Mouse (Mus musculus) left cerebral cortex, adult 9 months (tissue): ENCODE data around the gene Dpyd.

Source experiments
- DNase-seq, 2 experiments: peaks; one replicate each; pipeline ENCODE4 v3.0.0; 2022; ENCODE audit warnings: low spot score in 2 of 2

The Dpyd gene

DNA sequence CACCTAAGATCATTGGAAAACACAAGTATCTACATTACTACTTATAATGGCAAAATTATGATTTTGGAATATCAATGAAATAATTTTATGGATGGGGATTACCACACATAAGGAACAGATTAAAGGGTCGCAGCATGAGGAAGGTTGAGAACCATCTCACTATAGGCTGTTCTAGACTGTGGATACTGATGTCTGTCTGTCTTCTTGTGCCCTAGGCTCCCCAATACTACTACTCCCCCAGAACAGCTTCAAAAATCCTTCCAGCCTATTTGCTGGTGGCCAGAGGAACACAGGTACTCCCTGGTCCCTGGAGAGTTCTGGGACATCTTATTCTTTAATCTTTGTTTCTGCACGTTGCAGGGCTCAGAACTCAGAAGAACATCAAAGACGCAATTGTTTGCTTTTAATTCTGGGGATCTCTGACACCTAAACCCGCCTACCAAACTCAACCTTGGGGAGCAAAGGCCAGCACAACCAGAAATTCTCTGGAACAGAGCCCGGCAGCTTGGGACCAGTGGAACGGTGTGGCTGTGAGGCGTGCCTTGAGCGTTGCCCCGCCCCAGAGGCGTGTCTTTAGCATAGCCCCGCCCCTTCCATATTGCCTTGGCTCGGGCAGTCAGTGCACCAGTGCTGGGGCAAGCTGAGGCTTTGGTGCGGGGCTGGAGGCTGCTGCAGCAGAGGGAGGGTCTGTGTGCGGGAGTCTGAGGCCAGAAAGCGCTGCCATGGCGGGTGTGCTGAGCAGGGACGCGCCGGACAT is at the start of gene Dpyd:
Gene Dpyd, plus strand, starts transcription at position 576 of the 757 bp plus-strand sequence.
- DNase-seq, result peak in 1 of 2 experiments; percentile 71

DNA sequence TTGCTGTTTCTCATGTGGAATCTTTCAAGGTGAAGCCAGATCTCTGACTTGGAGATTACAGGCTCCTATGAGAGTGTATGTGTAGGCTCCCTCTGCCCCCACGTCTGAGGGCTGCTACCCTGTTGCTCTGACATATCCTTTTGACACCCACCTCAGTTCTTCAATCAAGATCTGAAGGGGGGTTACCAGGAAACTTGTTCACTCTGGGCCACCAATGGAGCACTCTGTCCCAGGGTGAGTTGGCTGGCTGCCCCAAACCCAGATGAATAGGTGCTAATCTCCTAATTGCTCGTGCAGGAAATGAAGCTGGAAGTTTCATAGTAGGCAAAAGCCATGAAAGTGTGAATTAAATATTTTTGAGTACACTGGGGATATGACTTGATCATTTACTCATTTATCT is 24.3 kb upstream of the Dpyd start:
- no peak for DNase-seq

DNA sequence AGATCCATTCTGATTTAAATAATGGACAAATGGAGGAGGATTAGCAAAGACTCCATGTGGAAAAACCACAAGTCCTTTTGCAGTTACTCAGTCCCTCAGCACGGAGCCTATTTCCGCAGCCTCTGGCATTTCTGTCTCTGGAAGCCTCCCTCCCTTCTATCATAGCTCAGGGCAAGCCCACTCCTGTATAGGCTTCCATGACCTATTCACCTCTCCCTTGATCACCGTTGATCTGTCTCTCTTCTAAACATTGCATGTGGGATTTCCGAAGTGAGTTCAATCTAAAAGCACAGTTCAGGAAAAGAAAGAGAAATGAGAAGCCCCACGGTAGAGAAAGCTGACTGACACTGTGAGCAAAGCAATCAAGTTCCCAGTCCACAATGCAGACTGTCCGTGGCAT is 20.2 kb upstream of the Dpyd start:
- no peak for DNase-seq

DNA sequence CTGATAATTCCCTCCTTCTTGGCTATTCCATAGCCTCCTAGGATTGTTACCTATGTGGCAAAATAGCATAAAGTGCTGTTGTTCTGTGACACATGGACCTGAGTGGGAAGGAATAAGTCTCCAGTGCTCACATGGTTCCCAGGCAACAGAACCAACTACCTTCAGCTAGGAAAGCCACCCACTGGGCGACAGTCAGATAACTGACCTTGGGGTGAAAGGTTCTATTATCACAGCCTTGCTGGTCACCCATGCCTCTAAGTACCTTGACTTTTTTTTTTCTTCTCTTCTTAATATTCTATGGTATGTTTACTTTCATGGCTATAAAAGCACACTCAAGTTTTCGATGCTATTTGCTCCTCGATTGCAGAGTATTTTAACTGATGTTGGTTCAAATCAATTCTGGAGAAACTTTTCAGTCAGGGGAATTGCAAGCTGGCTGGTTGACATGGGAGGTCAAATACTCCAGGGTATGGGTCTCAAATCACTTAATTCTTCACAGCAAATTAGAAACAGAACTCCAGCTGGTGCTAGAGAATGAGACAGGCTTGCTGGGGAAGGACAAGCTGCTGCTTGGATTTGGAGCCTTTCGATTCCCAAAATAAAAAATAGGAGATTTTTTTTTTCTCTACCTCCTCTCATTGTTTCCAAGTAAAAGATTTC is 14.2 kb upstream of the Dpyd start:
- no peak for DNase-seq

DNA sequence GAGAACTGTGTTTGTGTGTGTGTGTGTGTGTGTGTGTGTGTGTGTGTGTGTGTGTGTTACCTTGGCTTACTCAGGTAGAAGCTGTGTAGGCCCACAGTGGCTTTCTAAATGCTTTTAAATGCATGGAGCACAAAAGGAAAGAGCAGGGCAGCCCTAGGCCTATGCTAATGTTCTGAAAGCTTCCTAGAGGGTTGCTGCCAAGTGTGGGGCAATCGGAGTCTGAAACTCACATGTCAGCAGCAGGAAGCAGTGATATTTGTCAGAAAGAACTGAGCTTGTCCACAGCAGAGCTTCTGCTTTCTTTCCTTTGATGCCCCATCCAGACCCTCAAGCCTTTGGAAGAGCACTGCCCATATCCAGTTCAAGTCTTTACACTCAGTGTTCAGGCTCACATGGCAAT is 4.3 kb upstream of the Dpyd start:
- DNase-seq, result no peak

DNA sequence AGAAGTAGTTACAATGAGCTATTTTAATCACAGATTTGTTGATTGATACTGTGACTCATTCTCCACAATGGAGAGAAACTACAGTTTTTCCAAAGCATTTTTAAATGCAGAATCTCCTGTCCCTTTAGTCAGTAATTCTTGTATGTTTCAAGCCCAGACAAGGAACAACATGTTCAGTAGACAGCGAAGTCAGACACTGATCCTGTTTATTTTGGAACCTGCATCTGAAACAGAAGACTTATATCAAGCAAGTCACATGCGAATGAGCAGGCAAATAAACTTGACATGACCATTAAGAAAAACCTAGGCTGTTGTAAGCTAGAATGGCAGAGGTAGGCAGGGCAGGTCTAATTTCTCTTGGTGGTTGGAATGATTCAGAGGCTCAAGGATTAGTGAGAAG is 2.0 kb upstream of the Dpyd start:
- no peak for DNase-seq

DNA sequence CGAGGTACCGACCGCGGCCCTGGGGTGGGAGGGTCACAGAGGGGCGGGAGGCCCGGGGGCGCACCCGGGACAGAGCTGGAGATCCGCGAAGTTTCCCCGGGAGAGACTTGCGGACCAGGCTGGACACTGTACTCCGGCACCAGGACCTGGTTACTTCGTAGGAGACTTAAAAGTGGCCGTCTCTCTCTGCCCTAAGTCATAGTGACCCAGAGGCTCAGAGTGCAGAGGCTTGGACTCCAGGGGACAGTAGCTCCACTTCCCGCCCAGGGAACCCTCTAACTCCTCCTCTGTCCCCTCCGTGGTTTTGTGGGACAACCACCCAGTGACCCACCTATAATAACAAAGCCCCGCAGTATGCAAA is 362 bp downstream of the Dpyd start:
- no peak for DNase-seq

DNA sequence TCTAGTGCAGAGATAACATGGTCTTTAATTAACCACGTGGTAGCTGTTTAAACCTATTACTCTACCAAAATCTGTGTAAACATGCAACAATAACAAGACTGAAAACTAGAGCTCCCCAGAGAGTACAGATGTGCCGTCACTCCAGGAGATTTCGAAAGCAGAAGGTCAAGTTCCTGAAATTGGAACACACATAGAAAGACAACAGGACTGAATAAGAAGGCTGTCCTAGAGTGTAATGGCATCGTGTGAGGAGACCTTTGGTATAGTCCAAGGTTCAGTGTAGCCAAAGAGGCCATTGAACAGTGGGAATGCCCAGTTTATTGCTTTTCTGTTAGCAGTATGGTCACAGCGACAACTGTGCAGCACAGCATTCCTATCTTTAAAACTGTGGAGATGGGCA is 4.8 kb downstream of the Dpyd start:
- no peak for DNase-seq

DNA sequence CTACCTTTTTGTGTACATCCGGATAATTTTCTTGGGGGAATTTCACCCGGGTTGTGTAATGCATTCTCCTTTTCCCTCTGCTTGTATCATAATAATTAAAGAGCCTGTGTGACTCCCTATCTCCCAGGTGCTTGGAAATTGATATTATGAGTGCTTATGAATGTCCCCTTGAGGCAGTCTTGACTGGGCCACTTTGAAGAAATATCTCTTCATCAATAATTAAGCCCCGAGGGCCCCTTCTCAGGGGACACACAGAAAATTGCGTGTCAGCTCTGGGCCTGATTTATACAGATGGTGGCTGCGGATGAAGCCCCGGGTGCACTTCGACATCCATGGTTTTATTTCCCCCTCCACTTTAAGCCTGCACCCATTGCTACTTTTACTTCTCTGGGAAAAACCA is 8.3 kb downstream of the Dpyd start:
- DNase-seq, result no peak

DNA sequence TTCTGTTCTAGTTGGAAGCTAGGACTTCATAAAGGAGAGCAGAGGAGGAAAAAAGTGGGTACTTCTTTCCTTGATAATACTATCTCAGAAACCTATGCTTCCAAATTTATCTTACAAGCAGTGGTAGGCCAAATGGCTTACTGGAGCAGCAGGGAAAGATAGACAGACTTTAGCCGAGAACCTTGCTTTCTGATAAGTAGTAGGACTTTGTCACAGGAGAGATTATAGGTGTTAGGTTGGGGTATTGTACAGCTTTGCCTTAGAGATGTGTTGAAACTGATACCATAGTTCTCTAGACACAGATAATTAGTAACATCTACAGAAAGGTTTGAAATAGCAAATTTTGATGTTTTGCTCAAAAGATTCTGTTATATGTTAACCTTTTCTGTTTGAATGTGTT is 28.6 kb downstream of the Dpyd start:
- no peak for DNase-seq

DNA sequence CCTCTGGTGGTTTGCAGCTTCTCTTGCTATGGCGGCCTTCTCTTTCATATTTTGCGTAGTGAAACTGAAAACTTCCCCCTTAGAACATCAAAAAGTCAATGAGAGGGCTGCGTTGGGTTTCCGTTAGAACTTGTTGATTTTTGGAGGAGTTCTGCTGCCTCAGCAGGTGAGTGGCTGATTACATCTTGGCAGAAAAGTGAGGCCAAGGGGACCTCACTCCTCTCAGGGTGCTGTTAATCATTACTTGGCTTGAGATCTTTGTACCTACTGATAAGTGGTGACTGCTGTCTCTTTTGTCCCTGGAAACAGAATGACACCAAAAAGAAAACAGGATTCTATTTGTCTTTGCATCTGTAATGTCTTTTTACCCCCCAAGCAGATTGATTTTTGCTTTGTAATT is 32.9 kb downstream of the Dpyd start:
- no peak for DNase-seq

DNA sequence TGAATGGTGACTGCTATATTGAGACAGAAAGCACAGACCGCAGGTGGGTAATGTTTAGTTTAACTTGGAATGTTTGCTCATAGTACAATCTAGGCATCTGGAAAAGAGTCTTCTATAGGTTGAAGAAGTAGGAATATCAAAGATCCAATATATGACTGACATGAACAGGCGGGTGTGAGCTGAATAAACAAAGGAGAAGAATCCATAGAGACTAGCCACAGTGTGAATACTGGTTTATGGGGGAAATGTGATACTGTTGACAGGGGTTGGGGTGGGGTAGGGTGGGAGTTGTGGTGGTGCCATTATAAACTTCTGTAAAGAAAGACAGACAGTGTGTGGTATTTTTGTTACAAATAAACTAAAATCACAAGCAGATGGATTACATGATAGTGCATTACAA is 33.8 kb downstream of the Dpyd start:
- DNase-seq, result no peak

DNA sequence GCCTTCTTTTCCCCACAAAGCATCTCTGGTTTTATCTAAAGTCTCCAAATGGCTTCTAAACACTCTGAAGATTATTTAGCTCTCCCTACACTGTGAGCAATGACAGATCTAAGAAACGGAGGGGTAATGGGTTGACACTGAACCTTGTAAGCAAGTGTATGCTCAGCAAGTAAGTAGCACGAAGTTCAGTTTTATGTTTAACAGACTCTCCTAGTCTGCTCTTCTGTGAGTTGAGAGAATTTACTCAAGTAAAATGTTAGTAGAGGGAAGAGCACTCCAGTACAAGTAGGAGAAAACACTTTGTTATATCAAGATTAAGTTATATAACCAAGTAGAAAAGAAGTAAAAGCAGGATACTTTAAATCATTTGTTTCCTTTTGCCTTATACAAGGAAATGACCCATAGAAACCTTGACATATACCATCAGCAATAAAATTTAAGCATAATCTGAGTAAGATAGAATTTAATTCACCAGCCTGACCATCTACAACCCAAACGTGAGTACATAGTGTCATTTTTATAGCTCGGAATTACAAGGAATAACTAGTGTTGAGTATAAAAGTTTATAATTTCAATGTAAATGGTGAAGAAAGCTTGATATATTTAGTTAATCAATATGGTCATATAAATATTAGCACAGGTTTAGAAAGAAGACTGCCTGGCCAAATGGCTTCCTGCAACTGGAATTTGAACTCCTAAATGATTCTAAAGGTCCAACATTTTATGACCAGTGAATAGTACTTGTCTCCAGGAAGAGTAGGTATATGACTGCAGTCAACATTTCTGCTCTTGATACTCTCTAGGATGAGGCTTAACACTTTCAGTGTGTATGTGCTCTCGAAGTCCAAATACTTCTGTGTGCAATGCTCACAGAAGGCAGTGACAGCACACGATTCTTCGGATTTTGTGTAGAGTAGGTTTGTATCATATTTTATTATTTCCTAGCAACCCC is 40.0 kb downstream of the Dpyd start:
- no peak for DNase-seq

DNA sequence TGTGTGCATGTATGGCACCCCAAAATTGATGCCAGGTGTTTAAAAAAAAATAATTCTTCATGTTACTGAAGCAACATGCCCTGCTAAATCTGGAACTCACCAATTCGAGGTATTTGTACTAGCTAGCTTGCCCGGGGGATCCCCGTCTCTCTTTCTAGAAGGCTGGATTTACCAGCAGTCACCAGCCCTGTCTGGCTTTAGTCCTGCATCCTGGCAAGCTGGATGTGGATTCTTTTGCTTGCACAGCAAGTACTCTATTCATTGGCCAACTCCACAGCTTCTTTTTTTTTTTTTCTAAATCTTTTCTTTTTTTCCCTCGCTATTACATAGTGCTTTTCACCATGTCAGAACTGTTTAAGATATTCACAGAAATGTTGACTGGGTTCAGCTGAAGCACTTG is 46.8 kb downstream of the Dpyd start:
- peak in 1 of 2 experiments; percentile 5 for DNase-seq

DNA sequence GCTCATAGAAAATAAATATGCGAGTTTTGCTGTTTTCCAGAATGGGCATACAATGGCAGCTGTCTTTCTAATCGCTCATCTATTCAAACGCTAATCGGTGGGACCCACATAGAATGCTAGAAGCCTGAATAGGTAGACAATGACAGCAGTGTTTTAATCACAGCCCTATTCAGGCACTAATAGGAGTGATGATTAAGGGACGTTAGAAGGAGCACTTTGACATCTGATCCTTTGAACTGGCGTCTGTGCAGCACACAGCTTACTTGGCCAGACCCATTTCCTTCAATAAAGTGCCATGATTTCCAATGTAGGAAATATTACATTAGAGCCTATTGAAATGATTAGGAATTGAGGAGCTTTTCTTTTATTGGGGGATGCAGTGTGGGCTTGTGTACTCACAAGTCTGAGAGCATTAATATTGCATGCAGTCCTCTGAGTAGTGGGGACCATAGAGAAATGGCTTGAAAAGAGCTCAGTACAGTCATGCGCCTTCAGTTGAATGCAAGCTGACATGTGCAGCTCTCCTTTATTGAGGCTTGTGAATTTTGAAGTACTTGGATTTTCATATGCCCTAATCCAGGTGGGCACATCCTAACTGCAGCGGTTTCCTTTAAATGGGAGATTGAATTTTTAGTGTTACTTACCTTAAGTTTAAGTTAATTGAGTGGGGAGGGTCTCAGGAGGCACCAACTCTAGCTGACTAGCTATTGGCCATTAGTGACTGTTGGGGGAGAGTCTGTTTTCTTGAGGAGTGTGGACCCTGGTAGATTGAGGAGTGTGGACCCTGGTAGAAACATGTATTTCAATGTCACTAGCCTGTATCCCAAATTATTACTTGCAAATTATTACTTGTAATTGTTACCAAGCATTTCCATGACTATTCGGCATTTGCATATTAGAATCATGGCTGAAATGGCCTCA is 64.8 kb downstream of the Dpyd start:
- DNase-seq, result no peak

DNA sequence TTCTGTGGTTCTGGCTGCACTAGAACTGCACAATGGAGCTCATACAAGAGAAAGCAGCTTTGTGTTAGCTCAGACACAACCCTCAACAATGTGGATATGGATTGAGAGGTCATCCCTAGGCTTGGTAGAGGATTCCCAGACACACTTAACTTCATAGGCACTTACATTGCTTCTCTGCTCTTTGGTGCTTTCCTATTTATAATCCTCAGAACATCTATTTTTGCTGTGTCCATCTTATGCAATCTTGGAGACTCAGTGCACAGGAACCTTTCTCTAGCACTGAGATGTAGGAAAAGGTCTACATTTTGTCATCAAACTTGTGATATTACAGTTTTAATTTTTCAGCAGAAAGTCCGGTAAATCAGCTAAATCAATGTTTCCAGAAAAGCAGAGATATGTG is 67.8 kb downstream of the Dpyd start:
- no peak for DNase-seq

DNA sequence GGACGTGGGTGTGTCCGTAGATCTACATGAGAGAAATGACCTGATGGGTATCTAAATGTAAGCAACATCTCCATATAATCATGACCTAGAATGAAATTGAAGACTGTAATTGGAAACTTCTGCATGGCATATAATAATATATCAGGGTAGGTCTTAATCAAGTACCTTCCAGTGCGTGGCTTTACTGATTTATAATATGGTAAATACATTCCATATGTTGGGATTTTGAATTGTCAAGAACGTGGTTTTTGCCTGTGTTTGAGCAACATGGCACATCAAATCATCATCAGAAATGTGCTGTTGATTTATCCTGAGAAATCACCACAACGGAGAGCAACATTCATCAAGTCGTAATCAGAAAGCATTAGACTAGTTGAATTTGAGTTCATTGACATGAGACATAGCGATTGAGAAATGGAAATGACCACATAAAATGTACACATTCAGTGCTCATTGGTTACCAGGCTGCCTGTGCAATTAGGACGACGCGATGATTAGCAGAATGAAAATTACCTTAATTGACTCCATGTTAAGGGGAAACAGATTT is 84.2 kb downstream of the Dpyd start:
- no peak for DNase-seq

DNA sequence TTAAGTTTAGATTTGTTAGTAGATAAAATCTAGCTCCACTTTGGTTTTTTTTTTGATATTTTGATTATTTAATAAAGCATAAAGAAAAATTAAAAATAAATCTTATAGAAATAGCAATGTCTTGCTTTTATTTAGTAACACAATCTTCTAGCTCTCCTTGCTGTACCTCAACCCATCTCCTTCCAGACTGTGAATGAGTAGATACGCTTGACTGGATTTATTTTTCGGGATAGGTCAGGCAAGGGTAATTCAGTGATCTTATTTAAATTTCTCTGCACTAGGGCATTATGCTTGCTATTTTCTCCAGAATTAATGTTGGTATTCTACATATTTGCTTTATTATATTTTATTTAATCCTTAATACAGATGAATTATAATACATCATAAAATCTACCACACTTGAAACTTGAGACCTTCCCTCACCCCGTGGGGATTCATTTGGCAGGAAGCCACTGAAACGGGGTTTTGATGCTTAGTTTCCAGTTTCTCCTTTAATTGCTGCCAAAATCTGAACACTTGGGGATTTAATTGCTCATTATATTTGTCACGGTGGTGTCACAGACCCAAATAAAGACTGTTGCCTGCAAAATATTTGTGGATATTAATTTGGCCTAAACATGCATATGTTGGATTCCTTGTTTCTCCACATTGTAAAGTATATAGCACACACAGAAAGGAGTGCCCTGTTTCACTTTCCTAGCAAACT is 102.2 kb downstream of the Dpyd start:
- no peak for DNase-seq

DNA sequence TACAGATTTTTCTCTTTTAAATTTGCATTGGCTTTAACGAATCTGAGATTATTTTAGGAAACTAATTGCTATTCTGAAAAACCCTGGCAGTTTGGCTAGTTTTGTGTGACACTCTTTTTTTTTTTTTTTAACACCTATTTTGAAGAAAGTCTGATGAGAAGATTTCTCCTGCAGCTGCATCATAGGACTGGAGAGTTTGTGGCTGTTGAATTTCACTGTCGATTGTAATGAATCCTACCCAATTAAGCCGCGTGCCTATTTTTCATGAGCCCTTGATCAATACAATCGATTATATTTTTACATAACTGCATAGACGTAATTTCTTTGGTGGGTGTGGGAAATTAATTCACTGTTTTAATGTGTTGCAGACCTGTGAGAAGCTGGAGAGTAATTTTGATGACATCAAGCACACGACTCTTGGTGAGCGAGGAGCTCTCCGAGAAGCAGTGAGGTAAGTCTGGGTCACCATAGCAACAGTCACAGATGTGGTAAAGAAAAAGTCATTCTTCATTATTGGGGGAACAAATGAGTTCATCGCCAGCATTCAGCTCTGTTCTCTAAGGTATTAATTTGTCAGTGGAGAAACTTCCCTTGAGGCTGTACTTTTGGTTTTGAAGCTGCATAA is 112.3 kb downstream of the Dpyd start:
- peak in 1 of 2 experiments; percentile 7 for DNase-seq

DNA sequence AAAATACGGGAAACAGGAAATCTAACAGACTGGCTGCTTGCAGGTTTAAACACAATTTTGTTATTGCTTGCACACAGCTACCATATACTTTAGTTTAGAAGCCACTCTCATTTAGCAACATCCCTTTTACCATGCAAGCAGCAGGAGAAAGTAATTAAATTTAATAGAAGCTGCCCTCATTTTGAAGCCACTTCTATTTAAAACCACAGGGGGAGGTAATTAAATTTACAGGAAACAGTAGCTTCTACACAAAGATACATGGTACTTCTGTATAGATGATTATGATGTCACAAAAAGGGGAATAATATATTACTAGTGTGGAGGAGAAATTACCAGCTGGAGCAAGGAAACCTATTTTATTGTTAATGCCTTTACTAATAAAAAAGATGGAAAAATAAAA is 113.5 kb downstream of the Dpyd start:
- no peak for DNase-seq
